Mouse (Mus musculus) thymus, postnatal 4 days (tissue): ENCODE data around the gene Lyg2.

Experiments
- DNase-seq: peaks from one replicate; pipeline ENCODE4 v3.0.0; 2021

Gene Lyg2

DNA sequence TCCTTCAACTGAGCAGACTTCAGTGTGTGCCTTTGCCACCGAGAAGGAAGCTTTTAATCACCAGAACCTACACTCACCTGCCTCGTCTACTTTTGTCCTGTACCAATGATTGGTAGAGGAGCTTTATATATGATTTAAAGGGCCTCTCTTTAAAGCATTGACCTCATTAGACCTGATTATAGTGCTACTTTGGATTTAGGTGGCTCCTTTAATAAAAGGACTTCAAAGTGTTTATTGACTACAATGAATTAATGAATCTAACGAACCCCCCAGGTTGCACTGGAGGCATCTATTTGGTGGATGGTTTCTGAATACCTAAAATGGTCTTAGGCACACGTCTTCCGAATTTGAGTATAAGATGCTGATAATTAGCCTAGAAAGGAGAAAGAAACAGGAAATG is at the start of gene Lyg2:
Lyg2 (minus strand) TSS at position 101 of the 400 bp plus-strand sequence.
- no peak for DNase-seq

GRCm38 (mm10) chr1:37965571-37965970 is 49.3 kb upstream of the Lyg2 start:
- DNase-seq, result no peak

- DNase-seq, result no peak
Observed at GRCm38 (mm10) chr1:37959486-37959885, 43.2 kb upstream of the Lyg2 start.

- no peak for DNase-seq
Observed at GRCm38 (mm10) chr1:37958516-37958915, 42.2 kb upstream of the Lyg2 start.

DNA sequence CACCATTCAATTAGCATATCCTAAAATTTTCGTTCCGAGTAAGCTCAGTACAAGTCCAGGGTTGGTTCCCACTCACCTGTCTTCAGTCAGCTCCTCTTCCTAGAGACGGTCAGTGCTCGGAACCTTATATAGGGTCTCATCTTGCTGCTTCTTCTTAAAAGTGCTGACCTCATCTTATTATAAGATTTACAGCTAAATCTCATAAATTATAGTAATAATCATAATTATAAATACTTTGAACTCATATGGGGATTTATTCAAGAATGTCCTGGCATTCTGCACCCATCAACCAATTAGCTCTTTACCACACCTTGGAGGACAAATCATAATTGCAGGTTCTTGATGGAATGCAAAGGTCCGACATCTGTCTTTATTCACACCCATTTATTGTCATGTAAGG is 41.4 kb upstream of the Lyg2 start, which contains the start of gene Lyg1:
Lyg1 (minus strand) TSS at position 101 of the 400 bp plus-strand sequence.
- no peak for DNase-seq

- DNase-seq, result no peak
Observed at GRCm38 (mm10) chr1:37956690-37957431, 40.6 kb upstream of the Lyg2 start.

GRCm38 (mm10) chr1:37955251-37955650 is 39.0 kb upstream of the Lyg2 start:
- no peak for DNase-seq

GRCm38 (mm10) chr1:37954786-37955185 is 38.5 kb upstream of the Lyg2 start:
- no peak for DNase-seq

- DNase-seq, result no peak
Observed at GRCm38 (mm10) chr1:37948906-37949305, 32.6 kb upstream of the Lyg2 start.

GRCm38 (mm10) chr1:37931806-37932205 is 15.5 kb upstream of the Lyg2 start:
- DNase-seq, result no peak

GRCm38 (mm10) chr1:37925971-37926370 is 9.7 kb upstream of the Lyg2 start:
- DNase-seq, result no peak

GRCm38 (mm10) chr1:37922536-37922935 is 6.2 kb upstream of the Lyg2 start:
- DNase-seq, result no peak

GRCm38 (mm10) chr1:37918096-37918495 is 1.8 kb upstream of the Lyg2 start:
- no peak for DNase-seq

DNA sequence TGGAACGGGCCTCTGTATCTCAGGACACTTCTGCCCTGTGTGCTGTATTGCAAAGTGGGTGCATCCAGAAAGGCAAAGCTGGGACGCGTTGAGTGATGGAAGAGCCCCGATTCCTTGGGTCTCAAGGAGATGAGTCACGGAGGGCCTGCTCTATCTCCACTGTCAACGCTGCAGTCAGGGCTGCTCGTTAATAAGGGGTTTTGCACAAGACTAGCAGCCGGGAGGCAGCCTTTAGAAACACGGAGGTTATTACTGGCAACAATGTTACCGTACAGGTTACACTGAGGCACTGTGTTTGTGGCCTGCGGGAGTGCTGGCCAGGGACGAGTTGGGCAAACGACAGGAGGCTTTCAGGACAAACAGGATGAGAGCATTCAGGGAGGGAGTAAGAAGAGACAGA is 1.4 kb upstream of the Lyg2 start:
- no peak for DNase-seq

- no peak for DNase-seq
Observed at GRCm38 (mm10) chr1:37912751-37913150, 3.5 kb downstream of the Lyg2 start.

DNA sequence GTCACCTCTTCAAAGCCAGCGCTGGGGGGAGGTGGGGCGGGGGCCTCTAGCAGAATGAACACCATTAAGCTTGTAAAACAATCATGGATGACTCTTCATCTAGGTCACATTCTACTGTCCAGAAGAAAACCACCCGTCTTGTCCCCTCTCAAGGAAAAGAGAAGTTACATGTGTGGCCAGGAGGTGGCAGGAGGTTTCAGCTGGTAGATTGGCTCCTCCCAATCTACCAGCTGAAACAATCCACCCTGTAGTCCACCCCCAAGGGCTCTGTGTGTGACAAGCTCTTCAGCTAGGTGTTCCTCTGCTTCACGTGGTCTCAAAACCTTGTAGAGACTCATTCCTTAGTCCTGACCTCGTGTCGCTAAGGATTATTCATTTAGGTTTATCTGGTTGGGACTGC is 13.1 kb downstream of the Lyg2 start:
- DNase-seq, result peak; percentile 20

- no peak for DNase-seq
Observed at GRCm38 (mm10) chr1:37900288-37900687, 16.0 kb downstream of the Lyg2 start.

DNA sequence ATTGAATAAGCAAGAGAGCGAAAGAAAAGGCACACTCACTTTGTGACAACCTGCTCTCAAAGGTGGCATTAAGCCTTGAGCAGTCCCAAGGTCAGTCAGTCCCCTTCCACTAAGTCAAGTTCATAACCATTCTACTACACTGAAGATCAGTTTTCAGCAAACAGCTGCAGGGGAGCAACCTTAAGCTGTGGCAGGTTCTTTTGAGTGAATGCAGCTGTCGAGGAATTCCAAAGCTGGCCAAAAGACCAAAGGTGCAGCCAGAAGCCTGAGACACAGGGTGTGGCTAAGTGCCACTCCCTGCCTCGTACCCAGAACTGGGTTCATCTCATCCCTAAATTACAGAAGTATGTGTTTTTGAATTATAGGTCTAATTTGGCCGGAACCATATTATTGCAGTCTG is 16.5 kb downstream of the Lyg2 start:
- no peak for DNase-seq

GRCm38 (mm10) chr1:37894606-37895005 is 21.7 kb downstream of the Lyg2 start:
- DNase-seq, result no peak

- no peak for DNase-seq
Observed at GRCm38 (mm10) chr1:37891400-37891799, 24.9 kb downstream of the Lyg2 start.

DNA sequence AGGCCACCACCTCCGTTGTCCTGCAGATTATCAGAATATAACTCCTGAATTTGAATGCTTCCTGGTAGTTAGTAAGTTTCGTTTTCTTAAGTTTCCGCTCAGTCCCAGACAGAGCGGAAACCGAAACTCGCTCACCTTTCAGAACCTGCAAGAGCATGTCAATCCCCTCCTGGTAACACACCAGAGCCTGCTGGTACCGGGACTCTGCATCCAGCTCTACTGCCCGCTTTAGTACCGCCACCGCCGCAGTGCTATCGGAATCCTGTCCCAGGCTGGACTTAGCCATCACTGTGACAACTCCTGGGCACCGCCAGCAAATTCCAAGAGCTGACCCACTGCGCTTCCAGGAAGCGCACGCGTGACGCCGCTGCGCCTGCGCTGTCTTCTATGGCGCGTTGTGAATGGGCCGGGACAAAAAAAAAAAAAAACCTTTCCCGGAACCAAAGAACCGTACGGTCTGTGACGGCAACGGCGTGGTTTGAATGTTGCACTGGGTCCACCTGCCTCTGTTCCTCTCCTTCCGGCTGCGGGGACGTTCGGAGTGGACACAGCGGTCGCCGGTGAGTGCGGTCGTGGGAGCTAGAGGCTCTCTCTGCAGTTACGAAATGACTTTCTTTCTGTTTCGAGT is 26.2 kb downstream of the Lyg2 start, which contains the start of the genes Mitd1 and Mrpl30:
Mitd1 (minus strand) TSS at position 387 of the 628 bp plus-strand sequence.
Mrpl30 (plus strand) TSS at position 453 of the 628 bp plus-strand sequence.
- DNase-seq, result peak; percentile 88

GRCm38 (mm10) chr1:37889206-37889605 is 27.1 kb downstream of the Lyg2 start:
- no peak for DNase-seq

- DNase-seq, result peak; percentile 50
Observed at GRCm38 (mm10) chr1:37884451-37884850, 31.8 kb downstream of the Lyg2 start.

GRCm38 (mm10) chr1:37883411-37883810 is 32.9 kb downstream of the Lyg2 start:
- DNase-seq, result no peak
